Mouse (Mus musculus) CH12.LX (cell line): ENCODE measurements at regions not wholly inside any gene's neighbourhood (a gene's known extent, or its start where the extent isn't known, plus 50 kb on each side); places are given as distances from the start of the nearest gene placed in this dataset.

Experiments used
- DNase-seq: peaks from one replicate; pipeline ENCODE4 v3.0.0-alpha.2; 2013; ENCODE audit errors: extremely low read depth
- H3K27ac ChIP-seq: 2 replicates; pipeline ENCODE4 v1.5.1; 2012; ENCODE audit warnings: low read depth, mild to moderate bottlenecking, control low read depth, moderate library complexity; ENCODE audit not compliant: insufficient read depth
- H3K27me3 ChIP-seq: replicated peaks from 2 replicates; pipeline ENCODE3; 2012; ENCODE audit warnings: inconsistent platforms
- H3K36me3 ChIP-seq, 2 experiments: replicated peaks in 1 of 2; 2 replicates each; pipeline versions ENCODE3 to v1.6.1; 2012; ENCODE audit warnings: inconsistent platforms in 1 of 2, low read length in 1 of 2, mild to moderate bottlenecking in 1 of 2, mixed read lengths in 1 of 2, moderate library complexity in 1 of 2; ENCODE audit not compliant: control insufficient read depth in 1 of 2, insufficient read depth in 1 of 2
- H3K4me1 ChIP-seq, 2 experiments: 2 replicates each; pipeline ENCODE4 v1.6.1; 2012; ENCODE audit warnings: inconsistent platforms in 1 of 2, moderate library complexity in 1 of 2; ENCODE audit not compliant: insufficient read depth in 2 of 2, control insufficient read depth in 1 of 2
- H3K4me2 ChIP-seq: 2 replicates; pipeline ENCODE4 v1.6.1; 2012; ENCODE audit warnings: low read depth, mild to moderate bottlenecking, control low read depth; ENCODE audit not compliant: poor library complexity, insufficient read depth, severe bottlenecking
- H3K4me3 ChIP-seq, 3 experiments: fragments of 150-350 bp in 1 of 3; sonication (generic) in 1 of 3; replicated peaks in 1 of 3; 2 replicates each; pipeline versions ENCODE3 to v1.5.1; 2011 to 2012; ENCODE audit warnings: low read depth in 2 of 3, low read length in 2 of 3, mild to moderate bottlenecking in 2 of 3, moderate library complexity in 2 of 3, control low read depth in 1 of 3, improper control_type of control experiment in 1 of 3, inconsistent platforms in 1 of 3, mixed read lengths in 1 of 3; ENCODE audit not compliant: poor library complexity in 1 of 3
- H3K79me2 ChIP-seq: replicated peaks from 2 replicates; pipeline ENCODE4 v1.6.1; 2012; ENCODE audit warnings: mild to moderate bottlenecking, moderate library complexity; ENCODE audit not compliant: control insufficient read depth, poor library complexity, insufficient read depth, severe bottlenecking; ENCODE audit errors: extremely low read depth
- H3K9ac ChIP-seq: 2 replicates; pipeline ENCODE4 v1.6.1; 2012; ENCODE audit warnings: low read depth, mild to moderate bottlenecking, control low read depth, moderate library complexity; ENCODE audit not compliant: insufficient read depth
- H3K9me3 ChIP-seq: replicated peaks from 2 replicates; pipeline ENCODE3; 2012; ENCODE audit warnings: low read length, inconsistent platforms, mixed read lengths
- CHD2 ChIP-seq: IDR thresholded peaks from 2 replicates; pipeline ENCODE4 v1.6.1; 2011; ENCODE audit warnings: low read length, improper control_type of control experiment
- CTCF ChIP-seq, 2 experiments: IDR thresholded peaks in 1 of 2; conservative IDR thresholded peaks in 1 of 2; 2 replicates each; pipeline ENCODE4 v1.5.1; 2011 to 2012; ENCODE audit warnings: low read depth in 2 of 2, low read length in 2 of 2, improper control_type of control experiment in 1 of 2, inconsistent platforms in 1 of 2, mild to moderate bottlenecking in 1 of 2, moderate library complexity in 1 of 2
- EP300 ChIP-seq: IDR thresholded peaks from 2 replicates; pipeline ENCODE4 v1.6.1; 2011; ENCODE audit warnings: low read length, improper control_type of control experiment
- ETS1 ChIP-seq: conservative IDR thresholded peaks from 2 replicates; pipeline ENCODE4 v1.6.1; 2012; ENCODE audit warnings: low read depth, mild to moderate bottlenecking, inconsistent platforms, low read length, improper control_type of control experiment, moderate library complexity
- GABPA ChIP-seq: IDR thresholded peaks from 2 replicates; pipeline ENCODE4 v1.6.1; 2012; ENCODE audit warnings: low read depth, low read length, improper control_type of control experiment, inconsistent platforms; ENCODE audit not compliant: insufficient replicate concordance
- HCFC1 ChIP-seq: IDR thresholded peaks from 2 replicates; pipeline ENCODE4 v1.6.1; 2012; ENCODE audit warnings: low read depth, mild to moderate bottlenecking, inconsistent platforms, low read length, improper control_type of control experiment
- JUND ChIP-seq: conservative IDR thresholded peaks from 2 replicates; pipeline ENCODE4 v1.6.1; 2011; ENCODE audit warnings: low read depth, low read length, improper control_type of control experiment
- MAX ChIP-seq: IDR thresholded peaks from 2 replicates; pipeline ENCODE4 v1.6.1; 2011; ENCODE audit warnings: low read length, improper control_type of control experiment
- MAZ ChIP-seq: IDR thresholded peaks from 2 replicates; pipeline ENCODE4 v1.6.1; 2012; ENCODE audit warnings: low read depth, mild to moderate bottlenecking, inconsistent platforms, low read length, improper control_type of control experiment, moderate library complexity
- MEF2A ChIP-seq: IDR thresholded peaks from 2 replicates; pipeline ENCODE4 v1.6.1; 2014; ENCODE audit warnings: low read depth, mild to moderate bottlenecking, inconsistent platforms, low read length, improper control_type of control experiment, borderline replicate concordance
- MXI1 ChIP-seq: IDR thresholded peaks from 2 replicates; pipeline ENCODE4 v1.6.1; 2011; ENCODE audit warnings: mild to moderate bottlenecking, low read depth, low read length, improper control_type of control experiment
- MYC ChIP-seq: IDR thresholded peaks from 2 replicates; pipeline ENCODE4 v1.6.1; 2011; ENCODE audit warnings: low read depth, mild to moderate bottlenecking, improper control_type of control experiment, low read length
- NELFE ChIP-seq: IDR thresholded peaks from 2 replicates; pipeline ENCODE4 v1.6.1; 2011; ENCODE audit warnings: low read depth, low read length, improper control_type of control experiment
- RAD21 ChIP-seq: IDR thresholded peaks from 2 replicates; pipeline ENCODE4 v1.6.1; 2011; ENCODE audit warnings: low read depth, mild to moderate bottlenecking, low read length, improper control_type of control experiment, moderate library complexity
- SIN3A ChIP-seq: IDR thresholded peaks from 2 replicates; pipeline ENCODE4 v1.6.1; 2012; ENCODE audit warnings: low read length, improper control_type of control experiment, inconsistent platforms
- SMC3 ChIP-seq: IDR thresholded peaks from 2 replicates; pipeline ENCODE4 v1.6.1; 2011; ENCODE audit warnings: low read depth, low read length, improper control_type of control experiment
- TBP ChIP-seq: conservative IDR thresholded peaks from 2 replicates; pipeline ENCODE4 v1.6.1; 2011; ENCODE audit warnings: low read depth, low read length, improper control_type of control experiment
- UBTF ChIP-seq: IDR thresholded peaks from 2 replicates; pipeline ENCODE4 v1.6.1; 2012; ENCODE audit warnings: low read depth, mild to moderate bottlenecking, inconsistent platforms, low read length, improper control_type of control experiment, moderate library complexity
- ZC3H11A ChIP-seq: IDR thresholded peaks from 2 replicates; pipeline ENCODE4 v1.6.1; 2012; ENCODE audit warnings: low read depth, mild to moderate bottlenecking, inconsistent platforms, low read length, improper control_type of control experiment
- ZKSCAN1 ChIP-seq: IDR thresholded peaks from 2 replicates; pipeline ENCODE4 v1.6.1; 2012; ENCODE audit warnings: low read depth, inconsistent platforms, low read length, improper control_type of control experiment, borderline replicate concordance
- ZMIZ1 ChIP-seq: IDR thresholded peaks from 2 replicates; pipeline ENCODE4 v1.6.1; 2012; ENCODE audit warnings: low read depth, mild to moderate bottlenecking, inconsistent platforms, low read length, improper control_type of control experiment
- dilution Hi-C: fragments of 300-500 bp; cut with MboI; formaldehyde crosslinking; loops from 2 replicates; pipeline ENCODE4 v1.14.3; 2020; ENCODE audit warnings: low sequenced_read_pairs; ENCODE audit not compliant: extremely low pct_unique_long_range_greater_than_20kb, extremely low pct_ligation_motif_present
- in situ Hi-C: fragments of 300-500 bp; cut with MboI; formaldehyde crosslinking; loops from 3 replicates; pipeline ENCODE4 v1.14.3; 2019; ENCODE audit warnings: low sequenced_read_pairs, low pct_ligation_motif_present, low pct_unique_long_range_greater_than_20kb, mixed read lengths

GRCm38 (mm10) chr11:55810685-55811084 is 202.7 kb upstream of the Glra1 start:
- no peak overlapping the region for H3K27ac ChIP-seq
- no peaks in the 10 kb centered on the region for H3K79me2 ChIP-seq
- no peak for DNase-seq
- in situ Hi-C loops (no loop called here), dilution Hi-C loops (no loop called here)
- H3K9me3 ChIP-seq, result peaks cover 12% of the 10 kb centered on the region
- TF ChIP-seq JUND (no peak), SMC3 (no peak), GABPA (no peak), MEF2A (no peak), EP300 (no peak), SIN3A (no peak)
- H3K4me1 ChIP-seq, result no peaks in the 10 kb centered on the region
- no peak overlapping the region for H3K4me3 ChIP-seq
- no peak overlapping the region for H3K9ac ChIP-seq
- H3K27me3 ChIP-seq, result peaks cover 23% of the 10 kb centered on the region
- H3K4me2 ChIP-seq, result no peak overlapping the region
- no peaks in the 10 kb centered on the region for H3K36me3 ChIP-seq

GRCm38 (mm10) chr11:55791195-55791865 is 183.3 kb upstream of the Glra1 start:
- TF ChIP-seq HCFC1 (no peak), NELFE (no peak), UBTF (no peak), ZMIZ1 (no peak), MAX (no peak), MXI1 (no peak), MAZ (no peak), CHD2 (no peak), ZC3H11A (no peak), RAD21 (no peak), ETS1 (no peak), ZKSCAN1 (no peak), MYC (no peak), CTCF (conservative IDR thresholded peaks at IDR 0.05 in 1 of 2, IDR thresholded peaks at IDR 0.05 in 1 of 2; ENCODE audit: low read depth in 2 of 2, low read length in 2 of 2) (no peak), TBP (no peak)
- Histone ChIP-seq H3K79me2 (no peaks in the 10 kb centered on the region), H3K36me3 (no peaks in the 10 kb centered on the region), H3K27me3 (peaks cover 65% of the 10 kb centered on the region), H3K4me3 (no peak overlapping the region), H3K4me1 (no peaks in the 10 kb centered on the region), H3K9me3 (peaks cover 3% of the 10 kb centered on the region), H3K4me2 (no peak overlapping the region), H3K27ac (no peak overlapping the region), H3K9ac (no peak overlapping the region)
- in situ Hi-C loops, result no loop called here
- dilution Hi-C loops, result no loop called here
- DNase-seq, result no peak
